Mouse (Mus musculus): ENCODE measurements at regions not wholly inside any gene's neighbourhood (a gene's known extent, or its start where the extent isn't known, plus 50 kb on each side); places are given as distances from the start of the nearest gene placed in this dataset.

- CTCF ChIA-PET: no interaction called here
- POLR2A ChIA-PET: no interaction called here
These were observed 216.3 kb upstream of the Cdh5 start for GRCm38 (mm10) chr8:103884873-103885780.

GRCm38 (mm10) chr8:103894589-103894988 is 206.8 kb upstream of the Cdh5 start:
- ChIA-PET POLR2A (no interaction called here), CTCF (no interaction called here)

GRCm38 (mm10) chr8:103895132-103895531 is 206.3 kb upstream of the Cdh5 start:
- CTCF ChIA-PET: no interaction called here
- POLR2A ChIA-PET: no interaction called here

- CTCF ChIA-PET: no interaction called here
- POLR2A ChIA-PET: no interaction called here
These were observed 204.0 kb upstream of the Cdh5 start for GRCm38 (mm10) chr8:103897463-103897862.

GRCm38 (mm10) chr8:103902516-103902915 is 198.9 kb upstream of the Cdh5 start:
- CTCF ChIA-PET: interaction anchor here in 1 of 4 experiments (0.6 kb wide), 2 partner anchors 74 to 806 kb away, joined by 4 to 6 read pairs; no protein-coding TSS in a partner anchor
- POLR2A ChIA-PET: no interaction called here

- POLR2A ChIA-PET: no interaction called here
These were observed 197.8 kb upstream of the Cdh5 start for GRCm38 (mm10) chr8:103903635-103904034.

GRCm38 (mm10) chr8:103907662-103908061 is 193.8 kb upstream of the Cdh5 start:
- ChIA-PET CTCF (interaction anchor here in 1 of 4 experiments (0.6 kb wide), 1 partner anchor 1287 kb away, joined by 3 read pairs; no protein-coding TSS in a partner anchor), POLR2A (no interaction called here)

More at GRCm38 (mm10) chr8:103903635-103904034, 197.8 kb upstream of the Cdh5 start:
- CTCF ChIA-PET: no interaction called here

- POLR2A ChIA-PET: interaction anchor here in 2 of 4 experiments (0.6 kb wide), 2 partner anchors 384 to 1038 kb away, joined by 3 read pairs; no protein-coding TSS in a partner anchor
- CTCF ChIA-PET: interaction anchor here in 1 of 4 experiments (0.6 to 1.0 kb wide), 2 partner anchors 11 to 340 kb away, joined by 3 read pairs; no protein-coding TSS in a partner anchor
These were observed 190.0 kb upstream of the Cdh5 start for GRCm38 (mm10) chr8:103911287-103912015.

- CTCF ChIA-PET: interaction anchor here in 1 of 4 experiments (0.8 kb wide), 1 partner anchor 13 kb away, joined by 3 read pairs; no protein-coding TSS in a partner anchor
- POLR2A ChIA-PET: no interaction called here
These were observed 188.2 kb upstream of the Cdh5 start for GRCm38 (mm10) chr8:103912983-103913926.

GRCm38 (mm10) chr8:103913927-103914640 is 187.3 kb upstream of the Cdh5 start:
- CTCF ChIA-PET: interaction anchor here (0.6 to 0.9 kb wide), 6 partner anchors 14 to 304 kb away, joined by 3 read pairs; no protein-coding TSS in a partner anchor
- POLR2A ChIA-PET: no interaction called here

- CTCF ChIA-PET: interaction anchor here in 1 of 4 experiments (1.1 kb wide), 1 partner anchor 29 kb away, joined by 4 read pairs; no protein-coding TSS in a partner anchor
These were observed 182.1 kb upstream of the Cdh5 start for GRCm38 (mm10) chr8:103919324-103919723.

GRCm38 (mm10) chr8:103921621-103922020 is 179.8 kb upstream of the Cdh5 start:
- ChIA-PET CTCF (no interaction called here), POLR2A (no interaction called here)

More at GRCm38 (mm10) chr8:103919324-103919723, 182.1 kb upstream of the Cdh5 start:
- POLR2A ChIA-PET: no interaction called here

- CTCF ChIA-PET: interaction anchor here in 1 of 4 experiments (0.6 kb wide), 1 partner anchor 12 kb away, joined by 3 read pairs; no protein-coding TSS in a partner anchor
- POLR2A ChIA-PET: no interaction called here
These were observed 178.7 kb upstream of the Cdh5 start for GRCm38 (mm10) chr8:103922746-103923145.

- POLR2A ChIA-PET: no interaction called here
- CTCF ChIA-PET: no interaction called here
These were observed 168.7 kb upstream of the Cdh5 start for GRCm38 (mm10) chr8:103932681-103933080.

- POLR2A ChIA-PET: no interaction called here
- CTCF ChIA-PET: interaction anchor here in 1 of 4 experiments (0.6 kb wide), 1 partner anchor 11 kb away, joined by 3 read pairs; no protein-coding TSS in a partner anchor
These were observed 164.9 kb upstream of the Cdh5 start for GRCm38 (mm10) chr8:103936491-103936890.

- ChIA-PET CTCF (no interaction called here), POLR2A (no interaction called here)
These were observed 162.9 kb upstream of the Cdh5 start for GRCm38 (mm10) chr8:103938283-103939230.

- CTCF ChIA-PET: no interaction called here
These were observed 160.4 kb upstream of the Cdh5 start for GRCm38 (mm10) chr8:103940958-103941532.

More at GRCm38 (mm10) chr8:103940958-103941532, 160.4 kb upstream of the Cdh5 start:
- POLR2A ChIA-PET: no interaction called here
